Mouse (Mus musculus): ENCODE data around the gene Scgb2b17. TPM values are rescaled to one million over a fixed set of nuclear protein-coding genes. Genes with fewer than 3 reads are reported as not detected.
"Not testable (repeated sequence)": the region's sequence is repeated elsewhere in the genome, so short reads cannot be mapped to it uniquely, and the experiment has no call there.

The Scgb2b17 gene
- polyA plus RNA-seq (2016; fragmentation: Nextera tagmentation; extraction: Ambion mirVana) = not detected in 2 replicates

GRCm38 (mm10) chr7:33056461-33056860 lies at the start of gene Scgb2b17:
Gene Scgb2b17 (minus strand): TSS chr7:33056561.
- not testable (repeated sequence) for H3K9me3 ChIP-seq (replicated peaks); H3K36me3 ChIP-seq; ATAC-seq (ENCODE audit: low FRiP score); H3K4me2 ChIP-seq (replicated peaks); H3K27ac ChIP-seq; H3K27me3 ChIP-seq; H3K9ac ChIP-seq; H3K4me1 ChIP-seq; H3K4me3 ChIP-seq

- not testable (repeated sequence) for H3K36me3 ChIP-seq; H3K9me3 ChIP-seq (replicated peaks); H3K4me3 ChIP-seq; ATAC-seq (ENCODE audit: low FRiP score); H3K9ac ChIP-seq; H3K4me2 ChIP-seq (replicated peaks); H3K27ac ChIP-seq; H3K4me1 ChIP-seq; H3K27me3 ChIP-seq
These were observed 6.8 kb upstream of the Scgb2b17 start, which contains the start of gene Scgb1b17 for GRCm38 (mm10) chr7:33063149-33063548. Gene Scgb1b17 (plus strand): TSS chr7:33063449.

Other genes starting within 250 kb of the Scgb2b17 start
- gene Scgb2b15, start 226.9 kb downstream of the Scgb2b17 start, polyA plus RNA-seq (2016; fragmentation: Nextera tagmentation; extraction: Ambion mirVana) = not detected in 2 replicates
- gene Scgb1b15, start 220.0 kb downstream of the Scgb2b17 start, polyA plus RNA-seq (2016; fragmentation: Nextera tagmentation; extraction: Ambion mirVana) = not detected in 2 replicates
- not detected in 2 replicates for gene Scgb1b17, start 6.9 kb upstream of the Scgb2b17 start, polyA plus RNA-seq (2016; fragmentation: Nextera tagmentation; extraction: Ambion mirVana)
- gene Scgb2b18, start 117.3 kb upstream of the Scgb2b17 start, polyA plus RNA-seq (2016; fragmentation: Nextera tagmentation; extraction: Ambion mirVana) = not detected in 2 replicates
- gene Scgb1b18, start 129.0 kb upstream of the Scgb2b17 start, polyA plus RNA-seq (2016; fragmentation: Nextera tagmentation; extraction: Ambion mirVana) = not detected in 2 replicates
- not detected in 2 replicates for gene Scgb2b19, start 223.8 kb upstream of the Scgb2b17 start, polyA plus RNA-seq (2016; fragmentation: Nextera tagmentation; extraction: Ambion mirVana)
- not detected in 2 replicates for gene Scgb1b19, start 230.7 kb upstream of the Scgb2b17 start, polyA plus RNA-seq (2016; fragmentation: Nextera tagmentation; extraction: Ambion mirVana)